Mouse (Mus musculus): ENCODE data around the gene Dlg4. TPM values are rescaled to one million over a fixed set of nuclear protein-coding genes. Genes with fewer than 3 reads are reported as not detected.

Gene Dlg4
- total and polyA plus RNA-seq, 2 experiments: 0.37 to 1.3 TPM

DNA sequence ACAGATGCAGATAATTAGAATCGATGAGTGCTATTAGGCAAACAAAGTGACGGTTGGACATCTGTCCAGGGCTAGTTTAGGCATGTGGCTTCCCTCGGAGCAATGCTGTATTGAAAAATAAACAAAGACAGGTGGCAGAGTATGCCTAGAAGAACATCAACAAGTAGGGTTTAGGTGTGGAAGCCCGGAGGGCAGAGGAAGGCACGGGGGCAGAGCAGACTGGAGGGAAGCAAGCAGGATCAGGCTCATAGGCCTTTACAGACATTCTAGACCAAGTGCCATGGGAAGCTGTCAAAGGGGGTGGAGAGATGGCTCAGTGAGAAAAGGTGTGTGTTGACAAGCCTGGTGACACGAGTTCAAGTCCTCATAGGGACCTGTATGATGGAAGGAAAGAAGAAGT, 32.6 kb downstream of the Dlg4 start:
- TF ChIP-seq POLR2A (IDR thresholded peaks at IDR 0.05; ENCODE audit: extremely low read depth, insufficient read depth, low read length): no peak
- TF ChIP-seq CTCF (IDR thresholded peaks at IDR 0.05; ENCODE audit: low read depth, low read length): no peak
- H3K36me3 ChIP-seq (ENCODE audit: control insufficient read depth, insufficient read depth, low read length): no peaks in the 10 kb centered on the region
- no peak overlapping the region for H3K9ac ChIP-seq (ENCODE audit: low read depth, low read length)
- no peaks in the 10 kb centered on the region for H3K27me3 ChIP-seq (ENCODE audit: control insufficient read depth, insufficient read depth, low read length)
- no peak overlapping the region for H3K27ac ChIP-seq (replicated peaks; ENCODE audit: insufficient read depth, low read depth, low read length)
- DNase-seq (ENCODE audit: extremely low read depth, low read depth, low spot score): no peak
- peaks cover 12% of the 10 kb centered on the region for H3K4me1 ChIP-seq (ENCODE audit: control insufficient read depth, insufficient read depth, low read length)
- WGBS: 60% methylated on average over 6 of the region's 6 CpGs
- H3K79me2 ChIP-seq (ENCODE audit: control insufficient read depth, insufficient read depth, low read length): no peaks in the 10 kb centered on the region
- H3K4me3 ChIP-seq (ENCODE audit: insufficient read depth, low read depth, low read length): no peak overlapping the region

DNA sequence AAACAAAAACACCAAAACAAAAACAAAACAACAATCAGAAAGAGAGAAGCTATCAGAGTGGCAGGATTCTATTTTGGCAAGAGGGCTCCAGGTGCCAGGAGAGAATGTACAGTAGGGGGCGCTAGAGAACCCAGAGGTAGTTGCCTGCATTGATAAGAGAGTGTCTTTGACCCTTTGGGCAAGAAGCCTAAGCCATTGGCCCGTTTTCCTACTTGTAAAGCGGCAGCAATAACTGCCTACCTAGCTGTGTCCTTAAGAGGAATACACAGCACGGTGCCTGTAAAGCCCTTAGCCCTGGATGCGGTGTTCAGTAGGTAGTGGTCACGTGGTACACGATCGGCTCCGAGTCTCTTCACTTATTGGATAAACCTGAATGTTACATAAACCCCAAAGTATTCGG, 33.1 kb downstream of the Dlg4 start:
- no peak overlapping the region for H3K4me3 ChIP-seq (ENCODE audit: insufficient read depth, low read depth, low read length)
- peaks cover 12% of the 10 kb centered on the region for H3K4me1 ChIP-seq (ENCODE audit: control insufficient read depth, insufficient read depth, low read length)
- H3K9ac ChIP-seq (ENCODE audit: low read depth, low read length): peak overlapping the region; percentile 58
- peak; percentile 94 for DNase-seq (ENCODE audit: extremely low read depth, low read depth, low spot score)
- H3K79me2 ChIP-seq (ENCODE audit: control insufficient read depth, insufficient read depth, low read length): peaks cover under 1% of the 10 kb centered on the region; the same call in 1 of the 2 replicates
- no peaks in the 10 kb centered on the region for H3K27me3 ChIP-seq (ENCODE audit: control insufficient read depth, insufficient read depth, low read length)
- 22% methylated on average over 10 of the region's 10 CpGs for WGBS
- TF ChIP-seq CTCF (IDR thresholded peaks at IDR 0.05; ENCODE audit: low read depth, low read length): peak; percentile 49; the same call in 1 of the 2 replicates
- no peak for TF ChIP-seq POLR2A (IDR thresholded peaks at IDR 0.05; ENCODE audit: extremely low read depth, insufficient read depth, low read length)
- H3K36me3 ChIP-seq (ENCODE audit: control insufficient read depth, insufficient read depth, low read length): no peaks in the 10 kb centered on the region
- H3K27ac ChIP-seq (replicated peaks; ENCODE audit: insufficient read depth, low read depth, low read length): peak overlapping the region; percentile 68

DNA sequence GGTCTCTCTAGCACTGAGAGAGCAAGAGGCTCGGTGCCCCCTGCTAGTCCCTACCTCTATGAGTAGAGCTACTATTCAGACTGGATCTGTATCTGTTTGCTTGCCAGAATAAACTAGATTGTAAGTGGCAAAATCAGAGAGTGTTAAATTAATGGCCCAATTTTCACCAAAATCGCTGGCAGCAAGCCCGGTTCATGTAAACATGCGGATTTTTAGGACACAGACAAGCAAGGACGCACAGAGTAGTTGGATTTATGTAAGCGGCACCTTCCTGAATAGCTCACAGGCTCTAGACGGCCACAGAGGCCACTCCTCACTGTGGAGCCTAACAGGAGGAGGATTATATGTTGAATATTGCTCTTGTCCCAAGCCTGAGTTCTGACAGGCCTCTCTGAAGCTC, 36.4 kb downstream of the Dlg4 start:
- WGBS: 20% methylated on average over 7 of the region's 7 CpGs
- peak; percentile 55 for DNase-seq (ENCODE audit: extremely low read depth, low read depth, low spot score)
- peak overlapping the region; percentile 94 for H3K27ac ChIP-seq (replicated peaks; ENCODE audit: insufficient read depth, low read depth, low read length)

DNA sequence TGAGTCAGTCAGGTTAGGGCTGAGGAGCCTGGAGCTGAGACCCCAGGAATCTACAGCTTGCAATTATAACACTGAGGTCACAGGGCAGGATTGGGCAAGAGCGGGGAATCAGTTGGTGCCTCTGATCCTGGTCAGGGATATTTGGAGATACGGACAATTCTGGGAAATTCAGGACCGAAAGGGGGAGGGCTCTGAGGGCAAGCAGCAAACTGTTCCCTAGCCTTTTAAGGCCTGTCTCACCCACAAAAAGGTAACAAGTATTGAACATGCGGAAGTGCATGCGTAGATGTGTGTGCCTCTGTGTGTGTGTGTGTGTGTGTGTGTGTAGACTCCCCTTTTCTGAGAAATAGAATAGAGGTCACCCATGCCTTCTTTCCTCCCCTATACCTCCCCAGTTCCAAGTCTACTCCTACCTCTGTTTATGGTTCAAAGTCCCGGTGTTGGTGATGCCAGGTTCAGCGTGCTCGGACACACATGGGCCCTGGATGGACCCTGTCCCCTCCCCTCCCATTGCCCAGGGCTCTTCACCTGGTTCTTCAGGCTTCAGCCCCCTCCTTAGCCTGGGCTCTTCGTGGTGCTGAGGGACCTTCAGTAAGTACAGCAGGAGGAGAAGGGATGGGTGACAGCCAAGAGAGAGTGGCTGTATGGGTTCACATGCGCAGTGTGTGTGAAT, 37.3 kb downstream of the Dlg4 start, which contains the start of gene Asgr1:
TSS of gene Asgr1 (plus strand) at position 188 of the 673 bp plus-strand sequence.
- Histone ChIP-seq H3K79me2 (ENCODE audit: control insufficient read depth, insufficient read depth, low read length) (peaks cover 5% of the 10 kb centered on the region; the same call in 1 of the 2 replicates), H3K27me3 (ENCODE audit: control insufficient read depth, insufficient read depth, low read length) (no peaks in the 10 kb centered on the region), H3K4me1 (ENCODE audit: control insufficient read depth, insufficient read depth, low read length) (peaks cover 23% of the 10 kb centered on the region), H3K27ac (replicated peaks; ENCODE audit: insufficient read depth, low read depth, low read length) (peak within 1 kb of the TSS; percentile 94), H3K9ac (ENCODE audit: low read depth, low read length) (peak within 1 kb of the TSS; percentile 88), H3K36me3 (ENCODE audit: control insufficient read depth, insufficient read depth, low read length) (peaks cover 14% of the 10 kb centered on the region), H3K4me3 (ENCODE audit: insufficient read depth, low read depth, low read length) (peak within 1 kb of the TSS; percentile 76)
- TF ChIP-seq CTCF (IDR thresholded peaks at IDR 0.05; ENCODE audit: low read depth, low read length) (no peak), POLR2A (IDR thresholded peaks at IDR 0.05; ENCODE audit: extremely low read depth, insufficient read depth, low read length) (peak; percentile 65; the same call in 1 of the 2 replicates)
- 22% methylated on average over 10 of the region's 10 CpGs for WGBS
- DNase-seq (ENCODE audit: extremely low read depth, low read depth, low spot score): peak; percentile 97

More for the DNA sequence above, 36.4 kb downstream of the Dlg4 start:
- peaks cover 5% of the 10 kb centered on the region; the same call in 1 of the 2 replicates for H3K79me2 ChIP-seq (ENCODE audit: control insufficient read depth, insufficient read depth, low read length)
- peaks cover 14% of the 10 kb centered on the region for H3K36me3 ChIP-seq (ENCODE audit: control insufficient read depth, insufficient read depth, low read length)
- H3K4me3 ChIP-seq (ENCODE audit: insufficient read depth, low read depth, low read length): no peak overlapping the region
- H3K9ac ChIP-seq (ENCODE audit: low read depth, low read length): peak overlapping the region; percentile 35
- no peak for TF ChIP-seq POLR2A (IDR thresholded peaks at IDR 0.05; ENCODE audit: extremely low read depth, insufficient read depth, low read length)
- TF ChIP-seq CTCF (IDR thresholded peaks at IDR 0.05; ENCODE audit: low read depth, low read length): no peak
- H3K4me1 ChIP-seq (ENCODE audit: control insufficient read depth, insufficient read depth, low read length): peaks cover 23% of the 10 kb centered on the region
- H3K27me3 ChIP-seq (ENCODE audit: control insufficient read depth, insufficient read depth, low read length): no peaks in the 10 kb centered on the region

DNA sequence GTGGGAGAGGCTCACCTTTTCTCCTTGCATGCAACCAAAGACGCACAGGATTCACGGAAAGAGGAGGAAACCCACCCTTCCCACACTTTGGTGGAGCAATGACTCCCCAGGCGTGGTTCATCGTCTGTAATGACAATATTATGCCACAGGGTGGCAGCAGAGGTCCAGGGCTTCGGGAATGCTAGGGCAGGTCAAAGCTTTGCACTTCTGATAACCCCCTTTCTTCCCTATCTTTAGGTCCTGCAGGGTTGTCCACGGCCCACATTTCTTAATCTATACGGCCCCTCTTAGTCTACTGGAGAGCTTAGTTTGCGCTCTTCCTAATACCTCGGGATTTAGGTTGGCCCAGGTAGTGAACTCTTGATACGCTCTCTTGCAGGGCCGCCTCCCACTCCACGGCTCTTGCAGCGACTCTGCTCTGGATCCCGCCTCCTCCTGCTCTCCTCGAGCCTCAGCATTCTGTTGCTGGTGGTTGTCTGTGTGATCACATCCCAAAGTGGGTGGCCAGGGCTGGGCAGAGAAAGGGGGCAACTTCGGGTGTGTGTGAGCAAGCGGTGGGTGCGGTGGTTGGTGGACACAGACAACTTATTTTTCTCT, 39.0 kb downstream of the Dlg4 start:
- peaks cover 14% of the 10 kb centered on the region for H3K36me3 ChIP-seq (ENCODE audit: control insufficient read depth, insufficient read depth, low read length)
- peak overlapping the region; percentile 88 for H3K9ac ChIP-seq (ENCODE audit: low read depth, low read length)
- H3K4me3 ChIP-seq (ENCODE audit: insufficient read depth, low read depth, low read length): peak overlapping the region; percentile 76
- H3K4me1 ChIP-seq (ENCODE audit: control insufficient read depth, insufficient read depth, low read length): peaks cover 23% of the 10 kb centered on the region
- WGBS: 10% methylated on average over 18 of the region's 18 CpGs
- H3K27ac ChIP-seq (replicated peaks; ENCODE audit: insufficient read depth, low read depth, low read length): peak overlapping the region; percentile 94
- no peaks in the 10 kb centered on the region for H3K27me3 ChIP-seq (ENCODE audit: control insufficient read depth, insufficient read depth, low read length)
- peaks cover 5% of the 10 kb centered on the region; the same call in 1 of the 2 replicates for H3K79me2 ChIP-seq (ENCODE audit: control insufficient read depth, insufficient read depth, low read length)
- peak; percentile 60 for DNase-seq (ENCODE audit: extremely low read depth, low read depth, low spot score)
- no peak for TF ChIP-seq POLR2A (IDR thresholded peaks at IDR 0.05; ENCODE audit: extremely low read depth, insufficient read depth, low read length)
- peak; percentile 92 for TF ChIP-seq CTCF (IDR thresholded peaks at IDR 0.05; ENCODE audit: low read depth, low read length)

Data from liver, adult 2 months (tissue).